Mouse (Mus musculus): ENCODE data around the gene Gm21964. TPM values are rescaled to one million over a fixed set of nuclear protein-coding genes. Genes with fewer than 3 reads are reported as not detected.

Gm21964 gene
- polyA plus RNA-seq (2012; rRNA removed) = not detected in 2 replicates

GRCm38 (mm10) chr8:110100907-110101306 is at the start of gene Gm21964:
Gm21964 (plus strand) TSS chr8:110101207.

GRCm38 (mm10) chr8:110079282-110080221 is 21.5 kb upstream of the Gm21964 start, which contains the start of gene Zfp612:
Zfp612 (plus strand) TSS chr8:110079746.

GRCm38 (mm10) chr8:110102653-110103052 is 1.6 kb downstream of the Gm21964 start, which contains the start of gene Gm17720:
Gm17720 (minus strand) TSS chr8:110102753.

Other genes with a start within 250 kb of the Gm21964 start
- 14.4 TPM in 2 replicates for gene Phlpp2, start 232.7 kb upstream of the Gm21964 start, polyA plus RNA-seq (2012; rRNA removed)
- 0.53 and 0.75 TPM in 2 replicates for gene Marveld3, start 139.0 kb upstream of the Gm21964 start, polyA plus RNA-seq (2012; rRNA removed)
- gene Tat, start 110.8 kb upstream of the Gm21964 start, polyA plus RNA-seq (2012; rRNA removed) = 0.02 and 0.04 TPM in 2 replicates
- gene Chst4, start 61.5 kb upstream of the Gm21964 start, polyA plus RNA-seq (2012; rRNA removed) = not detected in 2 replicates
- 12.3 and 12.9 TPM in 2 replicates for gene Zfp612, start 21.5 kb upstream of the Gm21964 start, polyA plus RNA-seq (2012; rRNA removed)
- gene Gm17720, start 1.5 kb downstream of the Gm21964 start, polyA plus RNA-seq (2012; rRNA removed) = not detected in 2 replicates
- gene Calb2, start 67.0 kb downstream of the Gm21964 start, polyA plus RNA-seq (2012; rRNA removed) = 34.0 and 35.5 TPM in 2 replicates
- 10.7 and 11.5 TPM in 2 replicates for gene Cmtr2, start 114.5 kb downstream of the Gm21964 start, polyA plus RNA-seq (2012; rRNA removed)
- gene Hydin, start 165.8 kb downstream of the Gm21964 start, polyA plus RNA-seq (2012; rRNA removed) = 0.20 and 0.32 TPM in 2 replicates

All from central nervous system, embryonic 14 days (tissue).